Mouse (Mus musculus) forebrain, embryonic 11.5 days (tissue): Measurements from ENCODE around the gene Mypop. TPM values are rescaled to one million over a fixed set of nuclear protein-coding genes. Genes with fewer than 3 reads are reported as not detected.
A peak's percentile ranks its signal among the peaks of the same experiment; 100 is the strongest.

Experiments
- ATAC-seq: fragments of 200-750 bp; cut with Nextera tagmentation; replicated peaks from 2 replicates; pipeline ENCODE4 v1.8.0; 2017; ENCODE audit warnings: moderate TSS enrichment; ENCODE audit not compliant: low FRiP score
- DNase-seq: peaks from one replicate; pipeline ENCODE4 v3.0.0-alpha.2; 2017; ENCODE audit warnings: low spot score
- H3K27ac ChIP-seq: fragments of 300-500 bp; sonication (generic); 2 replicates; pipeline ENCODE4 v1.5.1; 2014; ENCODE audit warnings: low read depth, low read length
- H3K27me3 ChIP-seq: fragments of 300-500 bp; sonication (generic); 2 replicates; pipeline ENCODE4 v1.6.1; 2014; ENCODE audit warnings: mild to moderate bottlenecking, low read length, mixed read lengths; ENCODE audit not compliant: control insufficient read depth, insufficient read depth
- H3K36me3 ChIP-seq: fragments of 300-500 bp; sonication (generic); 2 replicates; pipeline ENCODE4 v1.6.1; 2014; ENCODE audit warnings: mild to moderate bottlenecking, low read length, moderate library complexity, mixed read lengths; ENCODE audit not compliant: control insufficient read depth, insufficient read depth
- H3K4me1 ChIP-seq: fragments of 300-500 bp; sonication (generic); replicated peaks from 2 replicates; pipeline ENCODE4 v1.6.1; 2014; ENCODE audit warnings: low read length, mixed read lengths; ENCODE audit not compliant: control insufficient read depth, insufficient read depth
- H3K4me2 ChIP-seq: fragments of 300-500 bp; sonication (generic); 2 replicates; pipeline ENCODE4 v1.6.1; 2014; ENCODE audit warnings: low read depth, mild to moderate bottlenecking, low read length, moderate library complexity, mixed read lengths; ENCODE audit not compliant: severe bottlenecking
- H3K4me3 ChIP-seq: fragments of 300-500 bp; sonication (generic); 2 replicates; pipeline ENCODE4 v1.5.1; 2014; ENCODE audit warnings: low read depth, low read length
- H3K9ac ChIP-seq: fragments of 300-500 bp; sonication (generic); 2 replicates; pipeline ENCODE4 v1.6.1; 2014; ENCODE audit warnings: low read length
- H3K9me3 ChIP-seq: fragments of 300-500 bp; sonication (generic); 2 replicates; pipeline ENCODE4 v1.6.1; 2016; ENCODE audit warnings: low read length, mixed read lengths; ENCODE audit not compliant: control insufficient read depth
- WGBS: fragments of 180-500 bp; shearing (Covaris S2); extraction: QIAGEN DNeasy Blood & Tissue Kit; methylation state at CpG from one replicate; pipeline ENCODE4 v1.1.7; 2014; 5-methylcytosine and 5-hydroxymethylcytosine counted together
- polyA plus RNA-seq: library from polyadenylated mRNA; unstranded; fragments of >200 nt; fragmentation: Nextera tagmentation; extraction: Ambion mirVana; gene quantifications from 2 replicates; pipeline ENCODE4 v1.2.1, GENCODE M21; 2014

Gene Mypop
- polyA plus RNA-seq, 1 experiment from 2014 or later, result 4.7 TPM

DNA sequence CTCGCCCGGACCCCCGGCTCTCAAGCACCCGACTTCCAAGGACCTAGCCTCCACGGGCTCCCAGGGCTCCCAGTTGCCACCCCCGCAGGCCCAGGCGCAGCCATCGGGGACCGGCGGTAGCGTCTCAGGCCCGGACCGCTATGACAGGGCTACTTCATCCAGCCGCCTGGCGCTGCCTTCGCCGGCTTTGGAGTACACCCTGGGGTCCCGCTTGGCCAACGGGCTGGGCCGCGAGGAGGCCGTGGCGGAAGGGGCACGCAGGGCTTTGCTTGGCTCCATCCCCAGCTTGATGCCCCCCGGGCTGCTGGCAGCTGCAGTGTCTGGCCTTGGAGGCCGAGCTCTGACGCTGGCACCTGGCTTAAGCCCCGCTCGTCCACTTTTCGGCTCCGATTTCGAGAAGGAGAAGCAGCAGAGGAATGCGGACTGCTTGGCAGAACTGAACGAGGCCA, 13.6 kb downstream of the Mypop start:
- H3K27ac ChIP-seq, result no peak overlapping the region
- H3K36me3 ChIP-seq, result peaks cover 5% of the 10 kb centered on the region; the same call in 1 of the 2 replicates
- no peaks in the 10 kb centered on the region for H3K27me3 ChIP-seq
- peak overlapping the region; percentile 98 for H3K4me2 ChIP-seq
- peak overlapping the region; percentile 94 for H3K4me3 ChIP-seq
- no peak for ATAC-seq
- H3K9me3 ChIP-seq, result no peaks in the 10 kb centered on the region
- peak; percentile 72 for DNase-seq
- WGBS, result 8% methylated on average over 34 of the region's 34 CpGs
- H3K9ac ChIP-seq, result peak overlapping the region; percentile 90
- H3K4me1 ChIP-seq, result peaks cover 21% of the 10 kb centered on the region

GRCm38 (mm10) chr7:19005417-19006121, 14.5 kb downstream of the Mypop start:
- no peak for DNase-seq
- Histone ChIP-seq H3K4me2 (peak overlapping the region; percentile 98), H3K9me3 (no peaks in the 10 kb centered on the region), H3K27me3 (no peaks in the 10 kb centered on the region), H3K4me3 (peak overlapping the region; percentile 94), H3K4me1 (peaks cover 21% of the 10 kb centered on the region), H3K9ac (peak overlapping the region; percentile 29), H3K36me3 (peaks cover 5% of the 10 kb centered on the region; the same call in 1 of the 2 replicates), H3K27ac (no peak overlapping the region)
- WGBS, result 83% methylated on average over 34 of the region's 34 CpGs
- ATAC-seq, result no peak

- H3K4me1 ChIP-seq, result peaks cover 21% of the 10 kb centered on the region
Observed at GRCm38 (mm10) chr7:19006476-19006875, 15.4 kb downstream of the Mypop start.

GRCm38 (mm10) chr7:19007026-19007977, 16.3 kb downstream of the Mypop start:
- Histone ChIP-seq H3K4me1 (peaks cover 23% of the 10 kb centered on the region), H3K4me3 (no peak overlapping the region), H3K27me3 (no peaks in the 10 kb centered on the region), H3K27ac (no peak overlapping the region), H3K9ac (no peak overlapping the region), H3K36me3 (peaks cover 5% of the 10 kb centered on the region; the same call in 1 of the 2 replicates), H3K4me2 (0 out of 2 replicates have a peak overlapping the region, but pooled peaks have one; percentile 21), H3K9me3 (no peaks in the 10 kb centered on the region)
- DNase-seq (no peak), ATAC-seq (no peak)
- 85% methylated on average over 13 of the region's 13 CpGs for WGBS

More at GRCm38 (mm10) chr7:19006476-19006875, 15.4 kb downstream of the Mypop start:
- H3K9me3 ChIP-seq, result no peaks in the 10 kb centered on the region
- ATAC-seq (no peak), DNase-seq (peak; percentile 90)
- no peak overlapping the region for H3K4me3 ChIP-seq
- H3K27ac ChIP-seq, result no peak overlapping the region
- no peak overlapping the region for H3K9ac ChIP-seq
- 0 out of 2 replicates have a peak overlapping the region, but pooled peaks have one; percentile 21 for H3K4me2 ChIP-seq
- H3K27me3 ChIP-seq, result no peaks in the 10 kb centered on the region
- peaks cover 5% of the 10 kb centered on the region; the same call in 1 of the 2 replicates for H3K36me3 ChIP-seq
- WGBS, result 7% methylated on average over 12 of the region's 12 CpGs

DNA sequence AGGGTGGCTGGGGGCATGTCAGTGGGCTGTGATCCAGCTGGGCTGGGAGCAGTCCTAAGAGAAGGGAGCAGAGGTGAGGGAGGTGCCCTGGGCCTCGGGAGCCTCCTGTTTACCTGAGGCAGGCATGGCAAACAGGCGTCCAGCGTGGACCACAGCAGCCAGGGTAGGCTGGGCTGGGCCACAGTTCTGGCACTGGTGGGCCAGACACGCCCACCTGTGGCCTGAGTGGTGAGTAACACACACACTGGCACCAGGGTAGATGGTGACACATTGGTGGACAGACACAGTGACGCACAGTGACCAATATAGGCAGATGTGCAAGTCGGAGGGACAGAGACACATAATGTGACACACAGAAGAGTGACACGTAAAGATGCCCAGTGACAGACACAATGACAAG, 19.5 kb downstream of the Mypop start:
- H3K9ac ChIP-seq, result no peak overlapping the region
- H3K4me3 ChIP-seq, result no peak overlapping the region
- H3K27ac ChIP-seq, result no peak overlapping the region
- no peak overlapping the region for H3K4me2 ChIP-seq
- H3K4me1 ChIP-seq, result peaks cover 11% of the 10 kb centered on the region
- no peaks in the 10 kb centered on the region for H3K9me3 ChIP-seq
- ATAC-seq, result no peak
- no peaks in the 10 kb centered on the region for H3K27me3 ChIP-seq
- DNase-seq, result no peak
- peaks cover 3% of the 10 kb centered on the region; the same call in 1 of the 2 replicates for H3K36me3 ChIP-seq
- 73% methylated on average over 7 of the region's 7 CpGs for WGBS

- H3K9me3 ChIP-seq, result no peaks in the 10 kb centered on the region
- ATAC-seq (no peak), DNase-seq (no peak)
- H3K27me3 ChIP-seq, result no peaks in the 10 kb centered on the region
- peaks cover 3% of the 10 kb centered on the region; the same call in 1 of the 2 replicates for H3K4me1 ChIP-seq
- H3K36me3 ChIP-seq, result peaks cover 3% of the 10 kb centered on the region; the same call in 1 of the 2 replicates
- H3K4me3 ChIP-seq, result peak overlapping the region; percentile 26
- H3K9ac ChIP-seq, result peak overlapping the region; percentile 67
- peak overlapping the region; percentile 26; the same call in 1 of the 2 replicates for H3K27ac ChIP-seq
- 5% methylated on average over 24 of the region's 31 CpGs for WGBS
- peak overlapping the region; percentile 56 for H3K4me2 ChIP-seq
Observed at GRCm38 (mm10) chr7:19012025-19012621, 21.1 kb downstream of the Mypop start.

DNA sequence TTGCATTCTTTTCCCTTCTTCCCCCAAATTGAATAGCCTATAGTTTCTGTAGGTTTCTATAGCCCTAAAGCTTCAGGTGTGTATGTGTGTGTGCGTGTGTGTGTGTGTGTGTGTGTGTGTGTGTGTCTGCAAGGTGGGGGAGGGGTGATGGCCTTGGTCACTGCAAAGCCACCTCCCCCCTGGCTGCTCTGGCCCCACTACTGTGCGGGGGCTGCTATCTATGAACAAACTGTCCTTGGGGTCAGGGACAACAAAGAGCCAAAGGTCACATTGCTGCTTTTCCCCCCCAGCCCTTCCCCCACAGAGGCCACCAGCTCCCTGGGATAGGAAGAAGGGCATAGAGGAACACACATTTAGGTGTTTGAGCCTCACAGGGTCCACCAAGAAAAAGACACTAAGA, 21.8 kb downstream of the Mypop start:
- Histone ChIP-seq H3K9me3 (no peaks in the 10 kb centered on the region), H3K4me1 (peaks cover 3% of the 10 kb centered on the region; the same call in 1 of the 2 replicates), H3K27ac (no peak overlapping the region), H3K4me2 (no peak overlapping the region), H3K9ac (no peak overlapping the region), H3K4me3 (no peak overlapping the region), H3K36me3 (no peaks in the 10 kb centered on the region; the same call in 1 of the 2 replicates), H3K27me3 (no peaks in the 10 kb centered on the region)
- WGBS, result 46% methylated on average over 2 of the region's 2 CpGs
- ATAC-seq, result no peak
- DNase-seq, result no peak

DNA sequence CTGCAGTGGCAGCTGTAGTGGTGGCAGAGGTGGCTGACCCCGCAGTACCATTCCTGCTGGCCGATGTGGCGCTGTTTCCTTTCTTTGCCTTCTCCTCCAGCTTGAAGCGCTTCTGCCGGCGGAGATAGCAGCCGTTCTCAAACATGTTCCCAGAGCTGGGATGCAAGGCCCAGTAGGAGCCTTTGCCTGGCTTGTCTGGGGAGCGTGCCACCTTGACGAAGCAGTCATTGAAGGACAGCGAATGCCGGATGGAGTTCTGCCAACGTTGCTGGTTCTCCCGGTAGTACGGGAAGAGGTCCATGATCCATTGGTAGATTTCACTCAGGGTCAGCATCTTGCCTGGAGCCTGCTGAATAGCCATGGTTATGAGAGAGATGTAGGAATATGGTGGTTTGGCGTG, 23.4 kb downstream of the Mypop start:
- no peak for ATAC-seq
- no peak for DNase-seq
- H3K36me3 ChIP-seq, result no peaks in the 10 kb centered on the region
- H3K4me1 ChIP-seq, result peaks cover 3% of the 10 kb centered on the region; the same call in 1 of the 2 replicates
- H3K27me3 ChIP-seq, result no peaks in the 10 kb centered on the region
- no peak overlapping the region for H3K27ac ChIP-seq
- no peaks in the 10 kb centered on the region for H3K9me3 ChIP-seq
- 62% methylated on average over 15 of the region's 15 CpGs for WGBS
- H3K9ac ChIP-seq, result no peak overlapping the region
- no peak overlapping the region for H3K4me2 ChIP-seq
- no peak overlapping the region for H3K4me3 ChIP-seq
